Mouse (Mus musculus) gastrocnemius, adult 2 months (tissue): ENCODE data around the gene Rab3c. TPM values are rescaled to one million over a fixed set of nuclear protein-coding genes. Genes with fewer than 3 reads are reported as not detected.
A peak's percentile ranks its signal among the peaks of the same experiment; 100 is the strongest.

Experiments used
- DNase-seq: peaks from one replicate; pipeline ENCODE4 v3.0.0; 2022
- H3K27ac ChIP-seq: fragments of 200-600 bp; 2 replicates; pipeline ENCODE4 v1.8.1; 2022; ENCODE audit warnings: mild to moderate bottlenecking
- H3K4me3 ChIP-seq: fragments of 200-600 bp; 2 replicates; pipeline ENCODE4 v1.8.1; 2022; ENCODE audit warnings: mild to moderate bottlenecking, moderate library complexity
- CTCF ChIP-seq: fragments of 200-600 bp; IDR thresholded peaks from 2 replicates; pipeline ENCODE4 v1.8.1; 2022; ENCODE audit warnings: antibody characterized with exemption, mild to moderate bottlenecking, moderate library complexity
- intact Hi-C: fragments of 180-260 bp; cut with DNase I; formaldehyde crosslinking; loops from one replicate; pipeline ENCODE4 v1.15.1; 2025
- total RNA-seq, 2 experiments: library from RNA; stranded (reverse); gene quantifications; 2 replicates each; pipeline ENCODE4 v1.2.3; 2021

Gene Rab3c
- total RNA-seq, 2 experiments from 2014 or later = not detected

- DNase-seq = no peak
- H3K27ac ChIP-seq = no peak overlapping the region
- no peak for TF ChIP-seq CTCF
- no peak overlapping the region for H3K4me3 ChIP-seq
- intact Hi-C loops = loop anchor here (1.0 to 10.0 kb wide), 2 partner anchors 306 to 1353 kb away; no protein-coding TSS in a partner anchor
These were observed 218.5 kb downstream of the Rab3c start for GRCm38 (mm10) chr13:110062288-110062687.

- TF ChIP-seq CTCF = no peak
- intact Hi-C loops = no loop called here
- Histone ChIP-seq H3K4me3 (no peak overlapping the region), H3K27ac (no peak overlapping the region)
- no peak for DNase-seq
These were observed 226.3 kb downstream of the Rab3c start for GRCm38 (mm10) chr13:110054538-110054937.

DNA sequence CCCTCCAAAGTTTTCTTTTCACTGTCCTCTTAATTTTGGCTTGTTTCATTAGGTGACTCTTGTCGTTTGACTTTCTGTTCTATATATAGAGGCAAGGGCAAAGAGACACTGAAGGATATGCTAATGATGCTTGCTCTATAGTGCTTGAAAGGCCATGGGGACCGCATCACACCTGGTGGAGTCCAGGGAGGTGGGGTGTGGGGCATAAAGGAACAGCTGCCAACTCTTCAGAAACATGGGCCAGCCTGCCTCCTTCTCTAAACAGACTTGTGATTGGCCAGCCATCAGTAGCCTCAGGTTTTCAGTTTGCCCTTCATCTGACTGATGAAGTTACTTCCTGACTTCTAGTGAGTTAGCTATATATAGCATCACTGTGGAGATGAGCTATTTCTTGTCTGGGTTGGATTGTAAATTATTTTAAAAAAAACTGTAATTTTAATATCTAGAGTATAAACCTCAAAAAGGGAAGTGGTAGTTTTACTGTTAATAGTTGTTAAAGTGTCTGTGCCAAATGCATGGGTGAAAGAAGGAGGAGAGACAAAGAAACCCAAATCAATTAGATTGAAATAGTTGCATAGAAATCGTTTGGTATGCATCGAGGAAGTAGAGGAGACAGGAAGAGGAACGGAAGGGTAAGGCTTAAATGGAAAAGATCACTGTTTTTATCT, 231.9 kb downstream of the Rab3c start:
- Histone ChIP-seq H3K4me3 (no peak overlapping the region), H3K27ac (no peak overlapping the region)
- TF ChIP-seq CTCF = no peak
- intact Hi-C loops = no loop called here
- no peak for DNase-seq

- DNase-seq = no peak
- intact Hi-C loops = no loop called here
- no peak overlapping the region for H3K27ac ChIP-seq
- 0 out of 2 replicates have a peak, but pooled peaks have one; percentile 1 for TF ChIP-seq CTCF
- no peak overlapping the region for H3K4me3 ChIP-seq
These were observed 236.4 kb downstream of the Rab3c start for GRCm38 (mm10) chr13:110044418-110044817.

DNA sequence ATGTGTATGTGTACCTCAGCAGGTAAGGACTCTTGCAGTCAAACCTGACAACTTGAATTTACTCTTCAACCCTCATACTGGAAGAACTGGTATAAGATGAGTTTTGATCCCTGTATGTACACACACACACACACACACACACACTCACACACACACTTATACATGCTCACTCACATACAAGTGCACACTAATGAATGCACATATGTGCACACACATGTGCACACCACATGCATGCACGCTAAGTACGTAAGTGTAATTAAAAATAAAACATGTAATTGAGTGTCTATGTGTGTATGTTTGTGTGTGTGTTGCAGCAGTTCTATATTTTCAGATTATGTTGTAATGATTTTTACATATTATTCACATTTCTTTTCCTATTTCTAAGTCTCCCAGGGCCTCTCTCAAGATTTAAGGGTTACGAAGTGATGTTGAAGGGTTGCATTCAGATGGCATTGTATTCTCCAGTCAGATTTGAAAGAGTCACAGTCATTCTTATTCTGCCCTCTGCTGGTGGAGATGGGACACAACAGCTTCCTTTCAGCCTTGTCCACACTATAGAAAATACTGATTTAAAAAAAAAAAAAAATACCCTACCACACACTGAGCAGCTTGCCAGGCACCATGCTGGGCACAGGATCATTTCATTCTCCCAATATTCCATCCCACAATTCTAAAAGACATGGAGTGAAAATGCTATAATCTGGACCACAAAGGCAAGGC, 240.9 kb downstream of the Rab3c start:
- Histone ChIP-seq H3K27ac (no peak overlapping the region), H3K4me3 (no peak overlapping the region)
- TF ChIP-seq CTCF = peak; percentile 71
- no peak for DNase-seq
- intact Hi-C loops = no loop called here

- intact Hi-C loops = no loop called here
- Histone ChIP-seq H3K4me3 (no peak overlapping the region), H3K27ac (no peak overlapping the region)
- no peak for DNase-seq
- TF ChIP-seq CTCF = no peak
These were observed 241.6 kb downstream of the Rab3c start for GRCm38 (mm10) chr13:110039170-110039569.

DNA sequence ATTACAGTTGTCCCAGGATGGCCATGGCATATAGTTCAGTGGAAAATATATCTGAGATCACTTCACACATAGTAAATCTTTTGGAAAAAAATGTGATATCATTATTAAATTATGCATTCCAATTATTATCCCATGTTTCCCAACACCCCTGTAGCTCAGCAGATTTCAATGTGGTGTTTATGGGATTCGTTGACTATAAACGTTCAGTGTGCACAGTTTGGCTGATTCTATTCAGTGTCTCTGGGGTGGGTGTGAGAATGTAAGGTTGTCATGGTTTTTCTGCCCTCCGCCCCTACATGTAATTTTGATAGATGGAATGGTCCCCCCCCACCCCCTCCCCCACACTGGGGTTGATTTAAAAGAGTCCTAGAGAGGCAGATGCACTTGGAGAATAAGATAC, 242.3 kb downstream of the Rab3c start:
- TF ChIP-seq CTCF = no peak
- DNase-seq = no peak
- Histone ChIP-seq H3K27ac (no peak overlapping the region), H3K4me3 (no peak overlapping the region)
- intact Hi-C loops = no loop called here

- TF ChIP-seq CTCF = no peak
- H3K27ac ChIP-seq = no peak overlapping the region
- no peak for DNase-seq
- intact Hi-C loops = no loop called here
- H3K4me3 ChIP-seq = no peak overlapping the region
These were observed 245.9 kb downstream of the Rab3c start for GRCm38 (mm10) chr13:110034885-110035284.

DNA sequence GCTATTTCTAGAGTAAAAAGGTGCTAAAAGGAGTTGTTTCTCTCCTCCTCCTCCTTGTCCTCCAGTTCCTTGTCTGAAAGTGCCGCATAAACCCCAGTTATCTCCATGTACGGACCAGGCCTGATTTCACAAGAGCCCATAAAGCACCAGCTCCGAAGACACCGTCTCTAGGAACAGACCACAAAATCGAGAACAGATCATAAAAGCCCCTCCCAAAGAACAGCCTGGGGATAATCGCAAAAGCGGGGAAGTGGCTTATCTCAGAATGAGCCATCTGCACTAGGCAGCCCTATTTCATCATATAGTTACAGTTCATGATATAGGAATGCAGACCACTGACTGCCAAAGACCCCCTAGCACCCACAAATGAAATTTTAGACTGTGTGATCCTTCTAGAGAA, 246.8 kb downstream of the Rab3c start:
- Histone ChIP-seq H3K4me3 (no peak overlapping the region), H3K27ac (no peak overlapping the region)
- intact Hi-C loops = no loop called here
- no peak for TF ChIP-seq CTCF
- no peak for DNase-seq

GRCm38 (mm10) chr13:110031886-110032285, 248.9 kb downstream of the Rab3c start:
- intact Hi-C loops = no loop called here
- no peak for DNase-seq
- Histone ChIP-seq H3K4me3 (no peak overlapping the region), H3K27ac (no peak overlapping the region)
- TF ChIP-seq CTCF = no peak

GRCm38 (mm10) chr13:110031061-110031460, 249.7 kb downstream of the Rab3c start:
- no peak overlapping the region for H3K27ac ChIP-seq
- TF ChIP-seq CTCF = no peak
- no peak for DNase-seq
- no peak overlapping the region for H3K4me3 ChIP-seq
- intact Hi-C loops = no loop called here

DNA sequence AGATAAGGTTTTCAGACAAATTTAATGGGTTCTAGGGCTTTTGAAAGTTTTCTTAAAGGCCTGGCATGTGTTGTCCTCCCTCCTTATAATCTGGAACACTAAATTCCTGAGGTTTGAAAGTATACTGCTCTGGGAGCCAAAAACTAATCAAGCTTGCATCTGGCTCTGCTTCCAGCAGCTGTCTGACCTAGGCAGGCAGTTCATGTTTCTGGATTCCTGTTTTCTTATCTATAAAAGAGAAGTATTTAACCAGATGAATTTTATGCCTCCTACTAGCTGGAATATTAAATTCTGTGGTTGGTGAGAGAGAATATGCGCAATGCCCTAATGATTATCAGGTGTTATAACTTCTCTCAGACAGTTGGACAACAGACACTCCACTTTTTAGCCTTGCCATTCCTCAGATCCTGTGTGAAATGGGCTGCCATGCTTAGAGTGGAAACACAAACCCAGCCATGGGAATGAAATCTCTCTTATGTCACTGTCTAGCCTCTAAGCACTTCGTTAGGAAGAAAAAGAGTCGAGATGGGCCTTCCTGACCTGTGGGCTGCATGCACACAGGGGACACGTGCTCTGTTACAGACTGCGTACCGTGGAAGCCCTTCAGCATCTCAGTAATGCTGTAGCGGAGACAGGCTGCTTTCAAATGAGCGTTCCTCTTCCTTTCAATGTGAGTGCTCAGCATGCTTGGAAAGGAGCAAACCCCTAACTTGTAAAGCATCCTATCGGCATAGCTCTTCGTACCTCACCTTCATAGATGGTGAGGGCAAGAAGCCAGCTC, 256.2 kb downstream of the Rab3c start:
- intact Hi-C loops = no loop called here
- no peak overlapping the region for H3K27ac ChIP-seq

GRCm38 (mm10) chr13:110023031-110023430, 257.8 kb downstream of the Rab3c start:
- H3K4me3 ChIP-seq = no peak overlapping the region
- intact Hi-C loops = no loop called here
- peak; percentile 74 for TF ChIP-seq CTCF
- H3K27ac ChIP-seq = no peak overlapping the region
- no peak for DNase-seq

More for the DNA sequence above, 256.2 kb downstream of the Rab3c start:
- TF ChIP-seq CTCF = no peak
- no peak overlapping the region for H3K4me3 ChIP-seq
- DNase-seq = no peak
